ENCODE assay signal across 8 mouse cellular contexts in genomic region chr5:142815421-142816001, GRCm38 (mm10). TPM values are rescaled to one million over a fixed set of nuclear protein-coding genes. Genes with fewer than 3 reads are reported as not detected.
DNase-seq lines count a peak whose midpoint lies in the region; ATAC-seq and TF ChIP-seq lines count a peak whose summit lies in the region.

No protein-coding gene starts in this region.

- peak; percentile 31 for DNase-seq in CD4-positive, CD25-positive, alpha-beta regulatory T cell, adult 2 months (ENCODE audit: low read depth, low spot score)
- DNase-seq in heart, postnatal 25 days (ENCODE audit: low spot score), result peak; percentile 12
- peak; percentile 46 for DNase-seq in large intestine, adult 2 months (ENCODE audit: low read depth, low spot score)
- DNase-seq in midbrain, embryonic 11.5 days (ENCODE audit: low spot score, missing footprints), result no peak
- no peak for DNase-seq in spleen, postnatal 14 days (ENCODE audit: low spot score in 2 of 2)

- no peak for ATAC-seq in CD4-positive, CD25-positive, alpha-beta regulatory T cell, adult 4 months
- ATAC-seq in embryonic facial prominence, embryonic 13.5 days (ENCODE audit: insufficient number of reproducible peaks, insufficient read depth, low FRiP score, low TSS enrichment, low read depth), result no peak
- ATAC-seq in midbrain, embryonic 11.5 days (ENCODE audit: low FRiP score), result no peak

- TF ChIP-seq CTCF in ES-Bruce4 (IDR thresholded peaks at IDR 0.05; ENCODE audit: low read depth, low read length), result no peak

- H3K4me1 ChIP-seq in ES-Bruce4 (ENCODE audit: control insufficient read depth, insufficient read depth, low read length), result peaks cover 6% of the 10 kb centered on the region
- peaks cover 32% of the 10 kb centered on the region for H3K4me1 ChIP-seq in embryonic facial prominence, embryonic 13.5 days
- peaks cover 34% of the 10 kb centered on the region for H3K4me1 ChIP-seq in midbrain, embryonic 11.5 days (ENCODE audit: control insufficient read depth, insufficient read depth, low read length)

- H3K27ac ChIP-seq in ES-Bruce4 (ENCODE audit: insufficient read depth, low read length), result no peak overlapping the region
- peak overlapping the region; percentile 100 for H3K27ac ChIP-seq in embryonic facial prominence, embryonic 13.5 days
- peak overlapping the region; percentile 100 for H3K27ac ChIP-seq in midbrain, embryonic 11.5 days (ENCODE audit: low read depth, low read length)

- intact Hi-C loops in heart, postnatal 25 days (cut with DNase I), result no loop called here

- H3K4me3 ChIP-seq in ES-Bruce4 (ENCODE audit: low read depth, low read length), result peak overlapping the region; percentile 32; the same call in 1 of the 2 replicates
- H3K4me3 ChIP-seq in embryonic facial prominence, embryonic 13.5 days, result peak overlapping the region; percentile 98
- H3K4me3 ChIP-seq in midbrain, embryonic 11.5 days (ENCODE audit: low read depth, low read length), result peak overlapping the region; percentile 97

- peaks cover 25% of the 10 kb centered on the region for H3K27me3 ChIP-seq in ES-Bruce4 (ENCODE audit: control insufficient read depth, insufficient read depth, low read length, poor library complexity, severe bottlenecking)
- H3K27me3 ChIP-seq in embryonic facial prominence, embryonic 13.5 days, result no peaks in the 10 kb centered on the region
- H3K27me3 ChIP-seq in midbrain, embryonic 11.5 days (ENCODE audit: control insufficient read depth, insufficient read depth, low read length), result no peaks in the 10 kb centered on the region

- peak overlapping the region; percentile 97 for H3K4me2 ChIP-seq in embryonic facial prominence, embryonic 13.5 days
- H3K4me2 ChIP-seq in midbrain, embryonic 11.5 days, result peak overlapping the region; percentile 90

- TF ChIP-seq POLR2A in ES-Bruce4 (IDR thresholded peaks at IDR 0.05; ENCODE audit: insufficient read depth, low read length), result no peak

- TF ChIP-seq EP300 in ES-Bruce4 (IDR thresholded peaks at IDR 0.05; ENCODE audit: insufficient read depth, low read depth, low read length), result no peak

- no peaks in the 10 kb centered on the region for H3K36me3 ChIP-seq in ES-Bruce4 (ENCODE audit: control insufficient read depth, insufficient read depth, low read length, poor library complexity, severe bottlenecking)
- H3K36me3 ChIP-seq in embryonic facial prominence, embryonic 13.5 days, result peaks cover 41% of the 10 kb centered on the region
- no peaks in the 10 kb centered on the region for H3K36me3 ChIP-seq in midbrain, embryonic 11.5 days (ENCODE audit: control insufficient read depth, insufficient read depth, low read length)

- WGBS in embryonic facial prominence, embryonic 13.5 days, result under 1% methylated on average over 30 of the region's 30 CpGs
- under 1% methylated on average over 30 of the region's 30 CpGs for WGBS in large intestine, adult 2 months
- WGBS in midbrain, embryonic 11.5 days, result under 1% methylated on average over 30 of the region's 30 CpGs

- H3K9me3 ChIP-seq in ES-Bruce4 (replicated peaks; ENCODE audit: control insufficient read depth, insufficient read depth, low read length, poor library complexity, severe bottlenecking), result no peaks in the 10 kb centered on the region
- no peaks in the 10 kb centered on the region for H3K9me3 ChIP-seq in embryonic facial prominence, embryonic 13.5 days
- no peaks in the 10 kb centered on the region for H3K9me3 ChIP-seq in midbrain, embryonic 11.5 days (ENCODE audit: control insufficient read depth, low read length)

- peak overlapping the region; percentile 50 for H3K9ac ChIP-seq in ES-Bruce4 (ENCODE audit: low read depth, poor library complexity, severe bottlenecking)
- peak overlapping the region; percentile 100 for H3K9ac ChIP-seq in embryonic facial prominence, embryonic 13.5 days
- H3K9ac ChIP-seq in midbrain, embryonic 11.5 days (ENCODE audit: low read length), result peak overlapping the region; percentile 100

RNA-seq across cellular contexts. Expression of gene Tnrc18, which starts 2.0 kb away (rescaled TPM):
- 1 to 10 TPM; 2.8 to 3.7 TPM for polyA plus RNA-seq in CD4-positive, CD25-positive, alpha-beta regulatory T cell, adult 4 months (2017; shearing (Covaris generic))
- 13.9 and 20.2 TPM in 2 replicates for polyA plus RNA-seq in ES-Bruce4 (2011; ENCODE audit: insufficient read depth, insufficient read length, low read depth, missing spikeins)
- 44.0 and 55.7 TPM in 2 replicates for polyA plus RNA-seq in embryonic facial prominence, embryonic 13.5 days (2015; fragmentation: Nextera tagmentation; extraction: Ambion mirVana)
- 10 to 100 TPM; 50.5 to 59.1 TPM for total RNA-seq in heart, postnatal 25 days (2021)
- 15.3 and 31.8 TPM in 2 replicates for polyA plus RNA-seq in large intestine, adult 2 months (2012; rRNA removed)
- 26.9 and 27.4 TPM in 2 replicates for polyA plus RNA-seq in midbrain, embryonic 11.5 days (2014; fragmentation: Nextera tagmentation; extraction: Ambion mirVana)

Comparison
In these comparisons a context has a peak if more than half of its experiments do, and no peak if none do; other contexts are left out.
1. DNase-seq: peak in CD4-positive, CD25-positive, alpha-beta regulatory T cell, adult 2 months (single experiment), heart, postnatal 25 days (single experiment) and large intestine, adult 2 months (single experiment); none in midbrain, embryonic 11.5 days (single experiment) and spleen, postnatal 14 days (0 of 2).
2. H3K4me3 ChIP-seq: peak in every context shown above with its lines; median percentile 98 in embryonic facial prominence, embryonic 13.5 days; 97 in midbrain, embryonic 11.5 days; 32 in ES-Bruce4.
3. H3K9ac ChIP-seq: peak in every context shown above with its lines; median percentile 100 in embryonic facial prominence, embryonic 13.5 days; 100 in midbrain, embryonic 11.5 days; 50 in ES-Bruce4.